Mouse (Mus musculus) heart, embryonic 15.5 days (tissue): ENCODE data around the gene Fbll1. TPM values are rescaled to one million over a fixed set of nuclear protein-coding genes. Genes with fewer than 3 reads are reported as not detected.
A peak's percentile ranks its signal among the peaks of the same experiment; 100 is the strongest.

Experiments used
- ATAC-seq: fragments of 200-750 bp; cut with Nextera tagmentation; replicated peaks from 2 replicates; pipeline ENCODE4 v1.8.0; 2017; ENCODE audit warnings: low read depth, moderate TSS enrichment; ENCODE audit not compliant: insufficient number of reproducible peaks, insufficient read depth, low FRiP score
- H3K27ac ChIP-seq: fragments of 300-500 bp; sonication (generic); 2 replicates; pipeline ENCODE4 v1.5.1; 2015; ENCODE audit warnings: mild to moderate bottlenecking, inconsistent platforms
- H3K27me3 ChIP-seq: fragments of 300-500 bp; sonication (generic); 2 replicates; pipeline ENCODE4 v1.6.1; 2015; ENCODE audit warnings: inconsistent platforms
- H3K36me3 ChIP-seq: fragments of 300-500 bp; sonication (generic); 2 replicates; pipeline ENCODE4 v1.6.1; 2015; ENCODE audit warnings: mild to moderate bottlenecking, inconsistent platforms
- H3K4me1 ChIP-seq: fragments of 300-500 bp; sonication (generic); replicated peaks from 2 replicates; pipeline ENCODE4 v1.6.1; 2015; ENCODE audit warnings: inconsistent platforms
- H3K4me2 ChIP-seq: fragments of 300-500 bp; sonication (generic); 2 replicates; pipeline ENCODE4 v1.6.1; 2015; ENCODE audit warnings: inconsistent platforms, mild to moderate bottlenecking, moderate library complexity
- H3K4me3 ChIP-seq: fragments of 300-500 bp; sonication (generic); 2 replicates; pipeline ENCODE4 v1.5.1; 2015; ENCODE audit warnings: mild to moderate bottlenecking, inconsistent platforms
- H3K9ac ChIP-seq: fragments of 300-500 bp; sonication (generic); 2 replicates; pipeline ENCODE4 v1.6.1; 2015; ENCODE audit warnings: mild to moderate bottlenecking, inconsistent platforms
- H3K9me3 ChIP-seq: fragments of 300-500 bp; sonication (generic); replicated peaks from 2 replicates; pipeline ENCODE4 v1.6.1; 2016; ENCODE audit warnings: inconsistent platforms
- WGBS: fragments of 180-500 bp; shearing (Covaris S2); methylation state at CpG from one replicate; pipeline ENCODE4 v1.1.7; 2015; ENCODE audit warnings: mixed read lengths; 5-methylcytosine and 5-hydroxymethylcytosine counted together
- microRNA counts: library from miRNA; unstranded; fragments of <30 nt; microRNA quantifications from one replicate; lab custom pipeline; 2016
- microRNA-seq: library from miRNA; unstranded; fragments of <30 nt; microRNA quantifications from one replicate; pipeline ENCODE4, GENCODE M21; 2016
- polyA plus RNA-seq: library from polyadenylated mRNA; unstranded; fragments of >200 nt; fragmentation: Nextera tagmentation; extraction: Ambion mirVana; gene quantifications from 2 replicates; pipeline ENCODE4 v1.2.1, GENCODE M21; 2015

Gene Fbll1
- polyA plus RNA-seq, 1 experiment from 2014 or later = not detected

- Histone ChIP-seq H3K27ac (no peak overlapping the region), H3K9ac (no peak overlapping the region), H3K4me2 (no peak overlapping the region), H3K4me1 (no peaks in the 10 kb centered on the region), H3K27me3 (no peaks in the 10 kb centered on the region), H3K4me3 (no peak overlapping the region), H3K36me3 (no peaks in the 10 kb centered on the region), H3K9me3 (no peaks in the 10 kb centered on the region)
- 71% methylated on average over 11 of the region's 11 CpGs for WGBS
- ATAC-seq = no peak
These were observed 42.0 kb downstream of the Fbll1 start for GRCm38 (mm10) chr11:35756411-35757303.

DNA sequence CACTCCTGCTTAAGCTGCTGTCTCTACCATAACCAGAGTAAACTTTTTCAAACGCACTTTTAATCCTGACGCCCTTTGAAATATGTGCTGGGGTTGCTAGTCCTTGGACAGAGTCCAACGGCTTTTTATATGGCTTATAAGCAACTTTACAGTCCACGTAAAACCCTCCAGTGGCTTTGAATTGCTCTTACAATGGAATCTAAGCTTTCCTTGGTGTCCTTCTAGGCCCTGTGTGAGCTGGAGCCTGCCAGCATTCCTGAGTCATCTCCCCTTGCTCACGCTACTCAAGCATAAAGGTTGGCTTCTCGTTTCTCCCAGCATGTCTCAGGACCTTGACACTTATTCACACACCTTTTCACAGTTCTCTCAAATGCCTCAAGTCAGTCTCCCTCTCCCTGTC lies 43.1 kb downstream of the Fbll1 start:
- Histone ChIP-seq H3K4me1 (no peaks in the 10 kb centered on the region), H3K9ac (no peak overlapping the region), H3K27ac (no peak overlapping the region), H3K4me3 (no peak overlapping the region), H3K36me3 (no peaks in the 10 kb centered on the region), H3K4me2 (no peak overlapping the region), H3K9me3 (no peaks in the 10 kb centered on the region), H3K27me3 (no peaks in the 10 kb centered on the region)
- ATAC-seq = no peak
- WGBS = 53% methylated on average over 6 of the region's 6 CpGs

DNA sequence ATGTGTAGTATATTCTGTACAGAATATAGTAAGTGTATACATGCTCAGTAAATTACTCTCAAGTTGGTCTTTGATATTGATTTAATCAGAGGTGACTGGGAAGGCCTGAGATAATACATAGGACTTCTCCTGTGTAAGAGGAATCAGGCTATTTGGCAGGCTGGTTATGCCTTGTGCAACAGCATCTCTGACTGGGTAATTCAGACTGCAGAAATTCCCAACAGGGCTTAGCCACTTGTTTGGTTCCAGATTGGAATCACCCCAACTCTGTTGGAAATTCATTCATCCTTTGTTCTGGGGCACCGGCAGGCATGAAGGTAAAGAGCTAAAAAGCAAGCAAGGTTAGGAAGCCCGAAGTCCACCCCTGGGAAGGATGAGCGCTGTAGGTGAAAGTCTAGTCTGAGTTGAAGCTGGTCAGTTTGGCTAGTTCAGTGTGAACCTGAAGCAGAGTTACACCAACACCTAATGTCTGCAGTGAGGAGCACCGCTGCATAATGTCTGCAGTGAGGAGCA lies 43.7 kb downstream of the Fbll1 start:
- no peaks in the 10 kb centered on the region for H3K36me3 ChIP-seq
- H3K4me2 ChIP-seq = no peak overlapping the region
- H3K4me1 ChIP-seq = no peaks in the 10 kb centered on the region
- no peak overlapping the region for H3K27ac ChIP-seq
- no peaks in the 10 kb centered on the region for H3K27me3 ChIP-seq
- 85% methylated on average over 4 of the region's 4 CpGs for WGBS
- ATAC-seq = no peak
- no peak overlapping the region for H3K4me3 ChIP-seq
- H3K9ac ChIP-seq = no peak overlapping the region
- no peaks in the 10 kb centered on the region for H3K9me3 ChIP-seq

GRCm38 (mm10) chr11:35750578-35750977 lies 48.1 kb downstream of the Fbll1 start:
- H3K36me3 ChIP-seq = no peaks in the 10 kb centered on the region
- ATAC-seq = no peak
- no peak overlapping the region for H3K27ac ChIP-seq
- H3K9ac ChIP-seq = no peak overlapping the region
- 70% methylated on average over 8 of the region's 8 CpGs for WGBS
- H3K4me1 ChIP-seq = no peaks in the 10 kb centered on the region
- no peak overlapping the region for H3K4me2 ChIP-seq
- no peaks in the 10 kb centered on the region for H3K27me3 ChIP-seq
- H3K9me3 ChIP-seq = no peaks in the 10 kb centered on the region
- no peak overlapping the region for H3K4me3 ChIP-seq

MicroRNAs within 50 kb of the gene (microRNA counts, 519-probe panel; counts per million panel counts)
- 3,824 counts per million, percentile 90 among the panel's probes with 10 or more counts for microRNA mmu-miR-103 (lab: Ali Mortazavi, UCI)

Small RNA genes within 50 kb of the gene (microRNA-seq; reads per million reads assigned to microRNA genes)
- gene Mir103-1 = 2.7 reads per million, percentile 9 among the genes with 10 or more reads in this experiment

Other genes with a start within 250 kb of the Fbll1 start
- 8.3 and 9.3 TPM in 2 replicates for gene Pank3, start 29.4 kb downstream of the Fbll1 start, polyA plus RNA-seq
- 53.4 and 60.2 TPM in 2 replicates for gene Rars, start 35.6 kb upstream of the Fbll1 start, polyA plus RNA-seq
- gene Wwc1, start 181.6 kb upstream of the Fbll1 start, polyA plus RNA-seq = 1.2 and 3.3 TPM in 2 replicates